Mouse (Mus musculus) induced T-regulatory cell, adult 2 months (primary cell): Measurements from ENCODE around the gene Olfr1113.
"Not testable (repeated sequence)": the region's sequence is repeated elsewhere in the genome, so short reads cannot be mapped to it uniquely, and the experiment has no call there.

Experiments
- DNase-seq: peaks from one replicate; pipeline ENCODE4 v3.0.0-alpha.2; 2012; ENCODE audit warnings: low read depth

The Olfr1113 gene

DNA sequence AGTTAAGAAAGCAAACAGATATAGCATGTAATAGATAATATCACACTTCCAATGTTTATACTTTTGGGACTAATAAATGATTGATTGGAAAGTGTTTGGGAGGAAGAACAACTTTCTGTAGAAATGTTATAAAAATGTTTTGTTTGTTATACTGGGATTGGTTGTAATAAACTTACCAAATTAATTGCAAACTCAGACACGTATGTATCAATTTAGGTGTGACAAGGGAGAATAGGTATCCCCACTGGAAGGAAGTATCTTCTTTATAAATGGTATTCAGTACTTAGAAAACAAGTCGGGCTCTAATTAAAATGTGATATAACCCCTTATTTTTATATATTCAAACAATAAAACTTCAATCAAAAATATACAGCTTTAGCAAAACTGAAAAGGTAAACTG lies at the start of gene Olfr1113:
Olfr1113 (plus strand) TSS at position 301 of the 400 bp plus-strand sequence.
- no peak for DNase-seq

DNA sequence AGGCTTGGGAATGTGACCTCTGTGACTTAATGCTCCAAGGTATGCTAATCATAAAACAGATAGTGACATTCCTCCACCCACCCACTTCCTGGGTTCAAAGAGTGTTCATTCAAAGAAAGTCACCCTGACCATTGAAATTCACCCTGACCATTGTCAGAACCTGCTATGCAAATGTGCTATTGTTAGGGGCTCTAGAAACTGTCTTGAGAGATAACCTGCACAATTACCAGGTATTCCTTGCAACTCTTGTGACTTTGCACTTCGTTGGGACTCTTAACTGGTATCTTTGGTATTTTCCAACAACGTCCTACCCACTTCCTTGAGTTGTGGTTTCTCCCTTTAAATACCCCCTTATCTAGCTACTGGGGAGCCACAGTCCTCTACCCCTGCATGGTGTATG lies 41.0 kb upstream of the Olfr1113 start:
- DNase-seq = not testable (repeated sequence)

DNA sequence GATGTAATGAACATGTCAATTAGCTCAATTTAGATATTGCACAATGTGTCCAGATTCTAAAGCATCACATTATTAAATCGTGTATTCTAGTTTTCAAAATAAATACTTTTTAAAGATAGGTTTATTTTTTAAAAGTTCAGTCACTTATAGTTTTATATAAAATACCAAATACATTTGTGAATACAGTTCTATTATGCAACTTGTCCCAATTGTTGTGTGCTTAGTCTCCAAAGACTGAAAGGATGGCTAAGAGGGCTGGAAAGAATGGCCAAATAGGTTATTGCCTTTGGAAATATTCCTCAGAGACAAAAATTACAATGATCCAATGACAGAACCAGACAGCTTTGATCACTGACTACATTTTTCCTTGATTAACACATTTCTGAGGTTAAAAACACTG lies 21.3 kb upstream of the Olfr1113 start, which contains the start of gene Olfr1112:
Olfr1112 (plus strand) TSS at position 301 of the 400 bp plus-strand sequence.
- no peak for DNase-seq

- DNase-seq = no peak
These were observed 38.9 kb downstream of the Olfr1113 start, which contains the start of gene Olfr1115 for GRCm38 (mm10) chr2:87247713-87248112. TSS of gene Olfr1115 (plus strand) at chr2:87248013.
